Mouse (Mus musculus) erythroblast, embryonic 14.5 days (primary cell): ENCODE results near the gene Nav2. TPM values are rescaled to one million over a fixed set of nuclear protein-coding genes. Genes with fewer than 3 reads are reported as not detected.

ENCODE experiments used
- H3K27me3 ChIP-seq: 2 replicates; pipeline ENCODE4 v1.6.1; 2012; ENCODE audit warnings: inconsistent platforms; ENCODE audit not compliant: control insufficient read depth
- H3K36me3 ChIP-seq: 2 replicates; pipeline ENCODE4 v1.6.1; 2012; ENCODE audit warnings: mild to moderate bottlenecking, inconsistent platforms; ENCODE audit not compliant: control insufficient read depth
- H3K4me1 ChIP-seq: 2 replicates; pipeline ENCODE4 v1.6.1; 2012; ENCODE audit warnings: inconsistent platforms; ENCODE audit not compliant: control insufficient read depth
- H3K4me3 ChIP-seq: replicated peaks from 2 replicates; pipeline ENCODE3; 2012; ENCODE audit warnings: moderate library complexity, mild to moderate bottlenecking, inconsistent platforms
- H3K9me3 ChIP-seq: 2 replicates; pipeline ENCODE4 v1.6.1; 2012; ENCODE audit warnings: low read length, inconsistent platforms, mixed read lengths; ENCODE audit not compliant: control insufficient read depth
- GATA1 ChIP-seq: IDR thresholded peaks from 2 replicates; pipeline ENCODE4 v1.6.1; 2012; ENCODE audit warnings: low read length, inconsistent platforms, mixed read lengths
- TAL1 ChIP-seq: IDR thresholded peaks from 3 replicates; pipeline ENCODE4 v1.6.1; 2012; ENCODE audit warnings: low read length, inconsistent platforms, mixed read lengths
- polyA plus RNA-seq: library from polyadenylated mRNA; stranded (reverse); fragments of >175 nt; gene quantifications from 2 replicates; pipeline ENCODE4 v1.2.3, GENCODE M21; 2012

The Nav2 gene
- polyA plus RNA-seq, 1 experiment, result 0.11 TPM

DNA sequence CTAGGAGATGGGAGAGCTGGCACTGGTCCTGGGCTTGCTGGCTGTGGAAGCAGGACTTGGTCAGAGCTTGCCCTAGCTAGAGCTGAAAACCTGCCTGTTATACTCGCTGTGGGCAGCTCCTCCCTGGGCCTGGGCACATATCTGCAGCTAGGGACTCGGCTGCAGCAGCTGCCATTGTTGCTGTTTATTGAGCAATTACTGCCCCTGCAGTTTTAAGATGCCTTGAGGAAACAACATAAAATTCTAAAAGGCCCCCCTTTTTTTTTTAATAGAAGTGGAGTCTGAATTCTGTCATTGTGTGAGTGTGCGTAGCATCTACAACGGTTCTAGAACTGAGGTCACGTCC is 24.3 kb upstream of the Nav2 start:
- H3K36me3 ChIP-seq, result peaks cover 9% of the 10 kb centered on the region
- H3K4me3 ChIP-seq, result no peak overlapping the region
- no peaks in the 10 kb centered on the region for H3K9me3 ChIP-seq
- no peak for TF ChIP-seq GATA1
- TF ChIP-seq TAL1, result no peak
- H3K27me3 ChIP-seq, result peaks cover 58% of the 10 kb centered on the region
- peaks cover 24% of the 10 kb centered on the region for H3K4me1 ChIP-seq

DNA sequence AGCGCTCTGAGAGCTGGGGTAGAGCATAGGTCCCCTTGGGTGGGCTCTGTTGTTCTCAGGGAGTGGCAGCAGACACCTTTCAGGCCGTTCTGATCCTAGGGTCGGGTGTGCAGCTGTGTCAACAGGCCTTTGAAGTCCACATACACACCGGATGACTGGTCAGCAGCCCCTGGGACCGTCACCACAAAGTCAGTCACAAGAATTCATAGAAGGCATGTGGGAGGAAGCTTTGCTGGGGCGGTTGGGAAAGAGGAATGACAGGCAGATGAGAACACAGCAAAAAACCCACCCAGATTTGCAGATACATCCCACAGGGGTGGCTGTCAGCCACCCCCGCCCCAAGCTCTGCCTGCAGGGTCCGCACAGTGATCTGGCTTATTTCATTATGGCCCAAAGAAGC is 20.5 kb upstream of the Nav2 start:
- peaks cover 53% of the 10 kb centered on the region for H3K27me3 ChIP-seq
- no peaks in the 10 kb centered on the region for H3K9me3 ChIP-seq
- no peaks in the 10 kb centered on the region for H3K36me3 ChIP-seq
- no peak for TF ChIP-seq GATA1
- TF ChIP-seq TAL1, result no peak
- H3K4me3 ChIP-seq, result no peak overlapping the region
- H3K4me1 ChIP-seq, result peaks cover 7% of the 10 kb centered on the region

DNA sequence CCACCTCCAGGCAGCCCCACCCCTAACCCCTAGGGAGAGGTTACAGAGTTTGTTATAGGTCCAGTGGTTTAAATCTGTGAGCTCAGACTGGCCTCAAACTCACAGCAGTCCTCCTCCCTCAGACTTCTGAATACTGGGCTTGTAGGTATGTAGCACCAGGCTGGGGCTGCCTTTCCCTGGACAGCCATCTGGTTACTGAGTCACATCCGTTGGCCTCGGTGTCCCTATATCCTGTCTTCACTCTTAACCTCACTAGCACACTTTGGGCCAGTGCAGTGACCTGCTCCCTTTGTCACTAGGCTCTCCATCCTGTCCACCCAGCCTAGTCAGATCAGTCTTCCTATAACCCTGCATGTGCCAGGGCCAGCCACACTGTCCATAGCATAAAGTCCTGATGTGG is 19.8 kb upstream of the Nav2 start:
- H3K27me3 ChIP-seq, result peaks cover 46% of the 10 kb centered on the region
- no peak overlapping the region for H3K4me3 ChIP-seq
- no peaks in the 10 kb centered on the region for H3K9me3 ChIP-seq
- H3K36me3 ChIP-seq, result no peaks in the 10 kb centered on the region
- no peak for TF ChIP-seq TAL1
- TF ChIP-seq GATA1, result no peak
- peaks cover 3% of the 10 kb centered on the region for H3K4me1 ChIP-seq

DNA sequence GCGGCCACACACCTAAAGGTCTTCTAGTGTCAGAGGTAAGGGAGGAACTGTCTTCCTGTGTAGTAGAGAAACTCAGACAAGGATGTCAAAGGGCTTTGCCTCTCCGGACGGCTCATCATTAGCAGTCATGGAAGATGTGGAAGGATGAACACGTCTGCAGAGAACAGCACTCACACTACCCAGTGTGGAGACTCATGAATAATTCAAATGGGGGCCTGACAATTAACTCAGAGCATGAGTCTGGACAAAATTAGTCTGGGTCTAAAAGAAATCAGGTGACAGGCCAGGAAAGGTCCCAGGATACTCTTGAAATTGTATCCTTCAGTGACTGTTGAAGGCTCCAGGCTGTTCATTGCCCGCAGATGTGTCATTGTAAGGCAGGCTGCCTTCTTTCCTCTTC is 17.5 kb upstream of the Nav2 start:
- H3K27me3 ChIP-seq, result peaks cover 25% of the 10 kb centered on the region
- H3K4me3 ChIP-seq, result no peak overlapping the region
- H3K36me3 ChIP-seq, result no peaks in the 10 kb centered on the region
- no peak for TF ChIP-seq TAL1
- no peaks in the 10 kb centered on the region for H3K9me3 ChIP-seq
- H3K4me1 ChIP-seq, result no peaks in the 10 kb centered on the region

DNA sequence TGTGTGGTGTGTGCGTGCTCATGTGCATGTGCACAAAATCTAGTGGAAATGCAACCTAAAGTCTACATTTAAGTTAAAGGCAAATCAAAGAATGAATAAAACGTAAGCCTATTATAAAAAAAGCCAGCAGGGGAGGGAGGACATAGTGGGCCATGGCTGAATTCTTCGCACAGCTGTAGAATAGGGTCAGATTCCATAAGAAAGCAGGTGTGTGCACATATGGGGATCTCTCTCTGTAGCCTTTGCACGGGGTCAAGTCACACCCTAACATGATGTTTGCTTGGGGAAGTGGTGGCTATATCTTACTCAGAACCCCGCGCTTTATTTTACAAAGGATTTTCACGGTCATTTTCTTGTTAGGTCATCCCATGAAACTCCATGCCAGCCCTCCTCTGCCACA is 15.4 kb upstream of the Nav2 start:
- Histone ChIP-seq H3K9me3 (no peaks in the 10 kb centered on the region), H3K4me3 (no peak overlapping the region), H3K4me1 (no peaks in the 10 kb centered on the region), H3K27me3 (peaks cover 22% of the 10 kb centered on the region), H3K36me3 (no peaks in the 10 kb centered on the region)
- TF ChIP-seq GATA1, result no peak
- no peak for TF ChIP-seq TAL1

DNA sequence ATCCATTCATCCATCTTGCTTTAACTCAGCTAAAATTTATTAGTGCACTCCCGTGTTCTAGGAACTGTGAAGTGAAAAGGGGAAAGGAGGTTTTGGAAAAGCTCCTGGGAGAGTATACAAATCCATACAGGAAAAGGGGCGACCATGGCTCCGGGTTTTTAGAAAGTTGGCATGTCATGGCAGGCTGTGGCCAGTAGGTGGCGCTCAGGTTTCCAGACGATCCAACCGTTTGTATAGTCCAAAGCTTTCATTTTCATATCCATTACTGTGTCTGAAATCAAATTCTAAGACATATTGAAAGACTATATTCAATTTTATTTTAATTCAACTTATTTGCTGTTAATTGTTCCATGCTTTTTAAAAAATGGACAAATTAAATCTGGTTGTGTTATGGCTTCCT is 14.4 kb upstream of the Nav2 start:
- TF ChIP-seq TAL1, result no peak
- TF ChIP-seq GATA1, result no peak
- Histone ChIP-seq H3K4me3 (no peak overlapping the region), H3K9me3 (no peaks in the 10 kb centered on the region), H3K4me1 (no peaks in the 10 kb centered on the region), H3K36me3 (no peaks in the 10 kb centered on the region), H3K27me3 (peaks cover 24% of the 10 kb centered on the region)

DNA sequence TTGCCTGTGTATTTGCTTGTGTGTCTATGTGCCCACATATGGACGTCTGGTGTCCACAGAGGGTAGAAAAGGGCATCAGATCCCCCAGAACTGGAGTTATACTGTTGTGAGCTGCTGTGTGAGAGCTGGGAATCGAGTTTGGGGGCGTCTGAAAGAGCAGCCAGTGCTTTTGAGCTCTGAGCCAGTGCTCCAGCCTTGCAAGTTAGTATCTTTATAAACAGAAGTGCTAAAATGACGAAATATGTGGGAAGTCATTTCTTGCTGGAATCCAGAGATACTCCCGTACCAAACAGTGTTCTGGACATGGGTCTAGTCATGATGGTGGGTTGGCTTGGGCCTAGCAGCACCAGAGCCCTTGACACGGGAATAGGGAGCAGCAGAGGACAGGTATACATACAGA is 13.8 kb upstream of the Nav2 start:
- H3K9me3 ChIP-seq, result no peaks in the 10 kb centered on the region
- H3K4me1 ChIP-seq, result no peaks in the 10 kb centered on the region
- H3K4me3 ChIP-seq, result no peak overlapping the region
- H3K27me3 ChIP-seq, result peaks cover 30% of the 10 kb centered on the region
- no peaks in the 10 kb centered on the region for H3K36me3 ChIP-seq
- no peak for TF ChIP-seq GATA1
- no peak for TF ChIP-seq TAL1

DNA sequence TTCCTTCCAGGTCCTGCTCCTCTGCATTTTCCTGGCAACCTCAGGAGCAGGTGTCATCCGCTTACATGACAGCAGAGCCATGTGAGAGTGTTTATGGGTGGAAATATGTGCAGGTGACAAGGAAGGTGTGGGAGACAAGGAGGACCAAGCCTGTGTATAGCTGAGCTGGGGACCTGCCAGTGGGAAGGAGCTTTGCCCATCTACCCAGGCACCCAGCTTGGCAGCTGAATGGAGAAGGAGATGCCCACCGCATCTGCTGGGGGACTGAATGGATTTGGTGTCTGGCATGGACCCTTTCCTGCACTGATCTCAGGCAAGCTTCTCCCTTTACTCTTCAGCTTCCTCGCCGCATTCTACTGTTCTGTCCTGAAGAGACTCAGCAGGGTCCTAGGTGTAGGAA is 13.0 kb upstream of the Nav2 start:
- H3K27me3 ChIP-seq, result peaks cover 38% of the 10 kb centered on the region
- H3K36me3 ChIP-seq, result no peaks in the 10 kb centered on the region
- H3K4me3 ChIP-seq, result no peak overlapping the region
- TF ChIP-seq GATA1 (no peak), TAL1 (no peak)
- H3K9me3 ChIP-seq, result no peaks in the 10 kb centered on the region
- H3K4me1 ChIP-seq, result no peaks in the 10 kb centered on the region

DNA sequence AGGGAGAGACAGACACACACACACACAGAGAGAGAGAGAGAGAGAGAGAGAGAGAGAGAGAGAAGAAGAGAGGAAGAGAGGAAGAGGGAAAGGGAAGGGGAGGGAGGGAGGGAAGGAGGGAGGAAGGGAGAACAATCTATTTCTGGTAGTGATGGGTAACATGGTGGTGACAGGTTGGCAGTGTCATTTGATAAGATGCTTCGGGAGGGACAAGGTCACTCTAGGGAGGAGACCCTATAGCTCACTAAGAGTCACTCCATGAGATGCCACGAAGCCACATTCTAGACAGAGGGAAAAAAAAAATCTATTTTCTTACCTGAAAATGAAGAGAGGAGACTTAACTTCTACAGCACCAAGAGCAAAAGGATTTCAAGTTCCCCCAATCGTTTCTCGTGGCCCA is 12.5 kb upstream of the Nav2 start:
- Histone ChIP-seq H3K4me1 (no peaks in the 10 kb centered on the region), H3K9me3 (no peaks in the 10 kb centered on the region), H3K27me3 (peaks cover 38% of the 10 kb centered on the region), H3K4me3 (no peak overlapping the region), H3K36me3 (no peaks in the 10 kb centered on the region)
- TF ChIP-seq GATA1 (no peak), TAL1 (no peak)

DNA sequence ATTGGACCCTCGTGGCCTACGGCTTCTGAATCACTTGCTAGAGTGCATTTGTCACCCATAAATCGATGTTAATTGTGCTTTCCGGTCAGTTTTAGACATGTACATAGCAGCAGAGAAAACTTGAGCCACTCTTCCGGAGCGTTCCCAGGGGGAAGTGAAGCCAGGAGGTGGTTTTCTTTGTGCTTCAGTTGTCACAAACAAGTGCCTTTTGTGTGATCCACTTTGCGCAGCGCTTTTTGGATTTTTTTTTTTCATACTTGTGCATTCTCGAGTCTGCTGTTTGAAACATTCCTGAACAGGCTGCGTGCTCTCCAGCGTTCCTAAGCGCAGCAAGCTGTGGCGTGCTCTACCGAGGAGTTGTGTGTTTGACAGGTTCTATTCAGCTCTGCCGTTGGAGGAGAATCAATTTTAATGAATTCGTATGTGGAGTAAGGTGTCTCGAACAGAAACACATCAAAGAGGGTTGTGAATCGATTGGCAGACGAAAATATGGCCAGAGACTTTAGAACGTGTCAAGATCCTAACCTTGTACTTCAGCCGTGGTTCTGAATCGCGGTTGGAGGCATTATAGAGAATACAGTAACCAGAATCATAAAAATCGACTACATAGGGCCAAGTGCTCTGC is 10.9 kb upstream of the Nav2 start:
- Histone ChIP-seq H3K36me3 (no peaks in the 10 kb centered on the region), H3K9me3 (no peaks in the 10 kb centered on the region), H3K4me1 (no peaks in the 10 kb centered on the region), H3K27me3 (peaks cover 35% of the 10 kb centered on the region), H3K4me3 (no peak overlapping the region)
- no peak for TF ChIP-seq GATA1
- no peak for TF ChIP-seq TAL1
